Mouse (Mus musculus) spleen, postnatal 14 days (tissue): ENCODE results near the gene Shb.

ENCODE experiments used
- DNase-seq, 2 experiments: peaks; one replicate each; pipeline ENCODE4 v3.0.0; 2021 to 2022; ENCODE audit warnings: low spot score in 2 of 2

Gene Shb

DNA sequence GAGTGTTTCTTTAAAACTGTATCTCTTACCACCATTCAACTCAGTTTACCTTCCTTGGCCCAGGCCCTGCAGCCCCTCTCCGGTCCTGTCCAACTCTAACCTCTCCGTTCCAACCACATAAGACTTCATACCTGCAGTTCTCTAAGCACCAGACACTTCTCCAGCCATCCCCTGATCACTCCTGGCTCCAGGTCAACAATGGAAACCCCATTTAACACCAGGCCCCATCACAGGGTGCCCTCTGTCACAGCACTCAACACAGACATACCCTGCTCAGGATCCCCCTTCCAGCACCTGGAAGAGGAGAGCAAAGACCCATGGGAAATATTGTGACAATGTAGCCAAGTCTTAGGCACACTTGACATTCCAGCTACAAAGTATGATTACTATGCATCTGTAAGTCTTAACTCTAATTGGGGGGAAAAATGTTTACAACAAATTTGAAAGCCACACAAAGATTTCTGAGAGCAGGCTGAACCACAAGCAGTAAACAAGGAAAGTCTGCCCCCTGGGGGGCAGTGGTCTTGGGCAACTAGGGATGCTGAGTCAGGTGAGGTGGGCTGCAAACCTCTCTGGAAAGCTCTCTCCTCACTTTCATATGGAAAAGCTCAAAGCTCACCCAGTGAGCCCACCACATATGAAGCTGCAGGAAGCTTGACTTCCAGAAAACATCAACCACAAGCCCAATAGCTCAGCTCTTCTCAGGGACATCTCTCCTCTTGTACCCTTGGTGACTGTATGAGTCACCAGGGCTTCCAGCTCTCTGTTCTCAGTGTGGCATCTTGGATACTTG is 4.5 kb downstream of the Shb start:
- DNase-seq, result no peak

- no peak for DNase-seq
These were observed 5.3 kb downstream of the Shb start for GRCm38 (mm10) chr4:45526846-45527561.

DNA sequence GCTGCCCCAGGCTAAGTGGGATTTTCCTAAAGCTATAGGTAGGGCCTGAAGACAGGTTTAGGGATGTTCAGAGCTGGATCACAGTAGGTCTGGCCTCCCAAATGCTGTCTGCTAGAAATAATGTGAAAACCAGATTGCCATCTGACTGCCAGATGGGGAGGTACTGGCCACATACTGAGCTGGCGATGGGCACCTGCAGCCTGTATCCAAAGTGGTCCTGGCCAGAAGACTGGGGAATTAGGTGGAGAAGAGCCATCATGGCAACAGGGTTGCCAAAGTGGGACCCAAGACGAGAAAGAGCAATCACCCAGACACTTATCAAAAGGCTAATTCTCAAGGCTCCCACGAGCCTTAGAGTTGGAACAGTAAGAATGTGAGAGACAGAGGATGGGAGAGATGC is 6.1 kb downstream of the Shb start:
- no peak for DNase-seq

- no peak for DNase-seq
These were observed 6.7 kb downstream of the Shb start for GRCm38 (mm10) chr4:45525541-45525940.

GRCm38 (mm10) chr4:45524602-45525001 is 7.7 kb downstream of the Shb start:
- no peak for DNase-seq

DNA sequence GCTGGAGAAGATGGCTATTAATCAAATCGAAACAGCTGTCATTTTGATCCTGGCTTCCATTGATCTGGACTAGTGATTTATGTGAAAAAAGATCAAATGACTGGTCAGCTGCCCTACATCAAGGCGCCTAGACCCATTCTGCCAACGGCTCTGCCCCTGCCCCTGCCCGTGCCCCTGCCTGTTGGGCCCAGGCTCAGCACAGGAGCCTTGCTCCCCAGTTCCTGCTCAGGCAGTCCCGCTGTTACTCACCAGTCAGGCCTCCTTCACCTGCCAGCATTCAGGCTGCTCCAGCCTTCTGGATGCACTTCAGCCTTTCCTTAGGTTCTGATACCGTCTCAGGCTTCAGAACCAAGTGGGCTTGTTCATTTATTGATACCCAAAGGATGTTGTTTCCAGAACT is 8.9 kb downstream of the Shb start:
- DNase-seq, result no peak

- no peak for DNase-seq
These were observed 9.3 kb downstream of the Shb start for GRCm38 (mm10) chr4:45522956-45523355.

GRCm38 (mm10) chr4:45522583-45522900 is 9.7 kb downstream of the Shb start:
- DNase-seq, result no peak

GRCm38 (mm10) chr4:45521705-45522582 is 10.3 kb downstream of the Shb start:
- DNase-seq, result no peak

GRCm38 (mm10) chr4:45520375-45520774 is 11.9 kb downstream of the Shb start:
- DNase-seq, result no peak

DNA sequence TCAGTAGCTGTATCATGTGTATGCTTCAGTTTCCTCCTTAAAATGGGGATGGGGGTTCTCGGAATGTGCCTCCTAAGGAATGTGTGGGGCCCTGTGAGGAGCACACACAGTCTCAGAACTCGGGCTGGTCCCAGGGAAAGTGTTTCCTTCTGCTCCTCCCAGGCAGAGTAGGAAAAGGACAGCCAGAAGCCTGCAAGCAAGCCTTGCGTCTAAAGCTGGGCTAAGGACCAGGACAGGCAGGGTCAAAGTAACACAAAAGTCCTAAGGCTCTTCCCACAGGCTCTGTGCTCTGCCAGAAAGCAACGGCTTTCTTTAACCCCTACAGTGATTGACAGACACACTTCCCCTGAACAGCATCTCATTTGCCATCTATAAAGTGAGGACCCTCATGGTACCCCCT is 14.9 kb downstream of the Shb start:
- DNase-seq, result no peak

DNA sequence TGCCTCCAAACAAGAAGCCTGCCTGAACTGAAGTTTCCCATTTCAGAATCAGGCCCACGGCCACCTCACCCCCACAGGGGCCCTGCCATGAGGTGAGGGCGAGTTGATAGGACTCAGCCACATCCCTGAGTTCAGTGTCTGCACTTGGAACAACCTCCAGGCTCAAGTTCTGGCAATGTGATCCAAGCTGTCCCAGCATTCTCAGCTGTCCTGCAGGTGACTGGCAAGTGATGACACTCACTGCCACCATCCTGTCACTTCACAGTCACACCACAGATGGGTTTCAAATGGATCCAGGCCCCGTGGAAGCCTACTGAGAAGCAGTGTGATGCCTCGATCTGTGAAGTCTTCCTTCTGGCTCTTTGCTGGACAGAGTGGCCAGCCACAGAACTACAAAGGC is 16.4 kb downstream of the Shb start:
- DNase-seq, result no peak

DNA sequence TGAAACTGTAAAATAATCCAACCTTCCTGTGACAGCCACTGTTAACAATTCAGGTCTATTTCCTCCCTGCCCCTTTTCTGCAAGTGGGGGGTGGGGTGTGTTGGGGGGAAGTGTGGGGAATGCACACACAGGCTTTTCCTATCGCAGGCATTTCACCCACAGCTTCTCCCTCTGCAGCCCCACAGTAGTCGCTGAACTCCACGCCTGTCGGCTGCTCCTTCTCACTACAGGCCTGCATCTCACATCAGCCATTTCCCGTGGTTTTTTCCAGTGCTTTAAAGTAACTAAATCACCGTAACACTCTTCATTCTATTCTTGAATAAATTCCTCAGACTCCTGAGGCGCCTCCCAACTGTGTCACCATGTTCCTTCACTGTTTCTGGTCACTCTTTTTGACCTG is 17.9 kb downstream of the Shb start:
- DNase-seq, result no peak

DNA sequence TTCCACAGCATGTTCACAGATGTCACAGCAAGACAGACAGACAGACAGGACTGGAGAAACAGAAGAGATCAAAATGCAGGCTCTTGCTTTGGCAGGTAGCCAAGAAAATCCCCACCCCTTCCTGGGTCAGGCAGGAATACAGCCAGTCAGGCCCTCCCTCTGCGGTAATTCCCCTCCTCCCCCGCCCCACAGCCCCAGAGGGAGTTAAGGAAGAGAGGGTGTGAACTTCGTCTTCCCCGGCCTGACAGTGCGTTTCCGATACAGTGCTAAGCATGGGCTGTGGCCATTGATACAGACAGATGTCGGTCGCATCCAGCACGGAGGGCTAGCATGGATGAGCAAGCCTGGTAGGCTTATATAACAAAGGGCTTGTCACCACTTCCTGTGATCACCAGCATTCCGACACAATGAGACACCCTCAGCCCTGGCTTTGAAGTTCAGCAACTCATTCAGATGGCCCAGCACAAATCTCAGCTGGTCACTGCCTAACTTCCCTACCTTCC is 18.4 kb downstream of the Shb start:
- no peak for DNase-seq

- no peak for DNase-seq
These were observed 18.9 kb downstream of the Shb start for GRCm38 (mm10) chr4:45513340-45513739.

DNA sequence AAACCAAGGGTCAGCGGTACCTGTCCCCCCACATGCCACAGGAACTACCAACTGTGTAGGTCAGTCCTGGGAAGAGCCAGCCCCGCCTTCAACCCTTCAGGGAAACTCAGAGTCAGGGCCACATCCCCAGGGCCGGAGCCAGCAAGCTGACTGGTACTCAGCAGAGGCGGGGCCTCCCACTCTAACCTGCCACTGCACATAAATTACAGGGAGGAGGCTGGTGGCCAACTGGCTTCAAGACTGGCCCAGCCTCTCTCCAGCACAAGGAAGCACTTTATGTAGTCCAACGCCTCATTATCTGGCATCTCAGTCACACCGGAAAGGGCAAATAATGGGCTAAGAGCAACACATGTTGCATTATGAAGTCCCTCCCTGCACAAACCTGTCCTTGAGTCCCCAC is 22.1 kb downstream of the Shb start:
- DNase-seq, result no peak

DNA sequence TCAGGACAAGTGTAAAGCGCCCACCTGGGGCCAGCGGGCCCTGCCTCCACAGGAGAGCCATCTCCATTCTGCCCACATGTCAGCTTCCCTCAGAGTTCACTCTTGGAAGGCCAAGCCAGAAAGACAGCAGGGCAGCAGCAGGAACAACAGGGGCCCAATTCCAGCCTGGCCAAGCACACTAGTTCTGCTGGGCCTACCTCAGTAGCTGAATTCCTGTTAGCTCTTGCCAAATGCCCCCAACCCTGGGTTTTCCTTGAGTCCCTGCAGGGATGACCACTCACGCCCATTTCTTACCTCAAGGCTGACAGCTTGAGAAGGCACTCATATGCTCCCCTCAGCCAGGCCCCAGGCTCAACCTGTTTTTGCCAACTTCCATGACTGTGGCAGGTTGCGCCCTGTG is 22.9 kb downstream of the Shb start:
- DNase-seq, result no peak

- no peak for DNase-seq
These were observed 23.8 kb downstream of the Shb start for GRCm38 (mm10) chr4:45508469-45508868.

- no peak for DNase-seq
These were observed 24.8 kb downstream of the Shb start for GRCm38 (mm10) chr4:45507476-45507875.

DNA sequence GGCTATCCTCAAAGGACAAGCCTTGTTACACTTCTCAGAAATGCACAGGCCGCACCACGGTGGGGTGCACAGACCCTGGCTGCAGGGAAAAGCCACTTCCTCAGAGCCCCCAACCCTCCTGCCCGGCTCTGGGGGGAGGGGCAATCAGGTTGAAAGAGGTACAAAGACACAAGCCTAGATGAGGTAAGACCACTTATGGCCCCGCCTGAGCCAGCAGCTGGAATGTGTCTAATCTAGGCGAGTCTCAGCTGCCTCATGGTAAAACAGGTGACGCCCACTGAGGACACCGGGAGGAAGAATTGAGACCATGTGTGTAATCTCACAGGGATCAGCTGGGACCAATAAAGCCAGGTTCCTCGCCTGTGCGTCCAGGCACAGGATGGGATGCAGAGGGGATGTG is 25.2 kb downstream of the Shb start:
- DNase-seq, result no peak

GRCm38 (mm10) chr4:45506613-45507012 is 25.7 kb downstream of the Shb start:
- no peak for DNase-seq

GRCm38 (mm10) chr4:45505671-45506070 is 26.6 kb downstream of the Shb start:
- no peak for DNase-seq
